Mouse (Mus musculus) limb, embryonic 12.5 days (tissue): ENCODE results near the gene Arhgef12. TPM values are rescaled to one million over a fixed set of nuclear protein-coding genes. Genes with fewer than 3 reads are reported as not detected.
"Not testable (repeated sequence)": the region's sequence is repeated elsewhere in the genome, so short reads cannot be mapped to it uniquely, and the experiment has no call there.

Source experiments
- ATAC-seq: fragments of 200-750 bp; cut with Nextera tagmentation; 2 replicates; pipeline ENCODE4 v1.8.0; 2017; ENCODE audit warnings: low read depth, moderate TSS enrichment; ENCODE audit not compliant: insufficient number of reproducible peaks, insufficient read depth, low FRiP score, low TSS enrichment
- H3K27ac ChIP-seq: fragments of 300-500 bp; sonication (generic); 2 replicates; pipeline ENCODE4 v1.5.1; 2016; ENCODE audit warnings: mild to moderate bottlenecking, moderate library complexity
- H3K27me3 ChIP-seq: fragments of 300-500 bp; sonication (generic); 2 replicates; pipeline ENCODE4 v1.6.1; 2016; ENCODE audit warnings: mild to moderate bottlenecking, moderate library complexity
- H3K36me3 ChIP-seq: fragments of 300-500 bp; sonication (generic); 2 replicates; pipeline ENCODE4 v1.6.1; 2016; ENCODE audit warnings: mild to moderate bottlenecking, moderate library complexity
- H3K4me1 ChIP-seq: fragments of 300-500 bp; sonication (generic); replicated peaks from 2 replicates; pipeline ENCODE4 v1.6.1; 2016
- H3K4me2 ChIP-seq: fragments of 300-500 bp; sonication (generic); 2 replicates; pipeline ENCODE4 v1.6.1; 2016; ENCODE audit warnings: mild to moderate bottlenecking, moderate library complexity
- H3K4me3 ChIP-seq: fragments of 300-500 bp; sonication (generic); replicated peaks from 2 replicates; pipeline ENCODE4 v1.5.1; 2016; ENCODE audit warnings: mild to moderate bottlenecking
- H3K9ac ChIP-seq: fragments of 300-500 bp; sonication (generic); replicated peaks from 2 replicates; pipeline ENCODE4 v1.6.1; 2016; ENCODE audit warnings: mild to moderate bottlenecking, moderate library complexity
- H3K9me3 ChIP-seq: fragments of 300-500 bp; sonication (generic); 2 replicates; pipeline ENCODE4 v1.6.1; 2016; ENCODE audit warnings: mild to moderate bottlenecking, moderate library complexity
- WGBS: fragments of 180-500 bp; shearing (Covaris S2); methylation state at CpG from one replicate; pipeline ENCODE4 v1.1.7; 2016; 5-methylcytosine and 5-hydroxymethylcytosine counted together
- polyA plus RNA-seq: library from polyadenylated mRNA; unstranded; fragments of >200 nt; fragmentation: Nextera tagmentation; extraction: Ambion mirVana; gene quantifications from 2 replicates; pipeline ENCODE4 v1.2.1, GENCODE M21; 2016

The Arhgef12 gene
- polyA plus RNA-seq, 1 experiment from 2014 or later = 16.9 TPM

DNA sequence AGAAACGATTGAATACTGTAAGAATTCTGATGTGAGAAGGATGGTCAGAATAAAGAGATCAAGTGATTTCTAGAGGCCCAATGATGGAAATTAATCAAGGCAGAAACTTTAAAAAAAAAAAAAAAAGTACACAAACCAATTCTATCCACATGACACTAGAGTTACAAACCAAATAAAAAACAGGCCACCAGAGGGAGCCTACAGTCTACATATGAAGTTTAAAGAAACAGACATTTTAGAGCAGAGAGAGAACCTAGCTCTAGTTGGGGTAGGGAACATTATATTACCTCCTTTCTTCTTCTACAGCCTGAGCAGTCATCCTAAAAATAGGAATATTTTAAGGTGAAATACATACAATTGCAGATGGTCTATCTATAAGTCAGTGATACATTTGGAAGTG, 107.0 kb downstream of the Arhgef12 start:
- H3K4me1 ChIP-seq = no peaks in the 10 kb centered on the region; the same call in 1 of the 2 replicates
- no peak overlapping the region for H3K9ac ChIP-seq
- H3K36me3 ChIP-seq = peaks cover 86% of the 10 kb centered on the region
- WGBS = 82% methylated on average over 1 of the region's 1 CpGs
- no peaks in the 10 kb centered on the region for H3K9me3 ChIP-seq
- H3K4me3 ChIP-seq = no peak overlapping the region
- no peak for ATAC-seq
- no peak overlapping the region for H3K4me2 ChIP-seq
- H3K27me3 ChIP-seq = no peaks in the 10 kb centered on the region
- no peak overlapping the region for H3K27ac ChIP-seq

DNA sequence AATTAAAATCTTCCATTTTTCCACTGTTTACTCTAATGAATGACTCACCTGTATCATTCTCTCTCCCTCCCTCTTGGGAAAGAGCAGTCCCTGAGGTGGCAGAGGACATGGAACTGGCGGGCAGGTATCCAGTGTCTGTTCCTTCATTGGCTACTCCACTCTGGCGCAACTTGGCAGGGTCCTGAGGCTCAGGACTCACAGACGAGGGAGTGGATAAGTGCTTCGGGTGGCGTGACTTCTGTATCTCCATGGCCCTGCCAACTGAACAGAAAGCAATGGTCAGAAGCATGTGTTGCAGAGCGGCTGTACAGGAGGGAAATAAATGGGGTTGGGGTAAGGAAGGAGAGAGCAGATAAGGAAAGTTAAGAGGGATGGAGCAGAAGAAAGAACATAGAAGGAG, 109.5 kb downstream of the Arhgef12 start:
- H3K9me3 ChIP-seq = no peaks in the 10 kb centered on the region
- H3K4me1 ChIP-seq = no peaks in the 10 kb centered on the region
- whole genome bisulfite sequencing = 90% methylated on average over 6 of the region's 6 CpGs
- H3K4me3 ChIP-seq = no peak overlapping the region
- H3K36me3 ChIP-seq = peaks cover 81% of the 10 kb centered on the region
- no peak overlapping the region for H3K9ac ChIP-seq
- no peak overlapping the region for H3K4me2 ChIP-seq
- no peak for ATAC-seq
- no peaks in the 10 kb centered on the region for H3K27me3 ChIP-seq
- H3K27ac ChIP-seq = no peak overlapping the region

DNA sequence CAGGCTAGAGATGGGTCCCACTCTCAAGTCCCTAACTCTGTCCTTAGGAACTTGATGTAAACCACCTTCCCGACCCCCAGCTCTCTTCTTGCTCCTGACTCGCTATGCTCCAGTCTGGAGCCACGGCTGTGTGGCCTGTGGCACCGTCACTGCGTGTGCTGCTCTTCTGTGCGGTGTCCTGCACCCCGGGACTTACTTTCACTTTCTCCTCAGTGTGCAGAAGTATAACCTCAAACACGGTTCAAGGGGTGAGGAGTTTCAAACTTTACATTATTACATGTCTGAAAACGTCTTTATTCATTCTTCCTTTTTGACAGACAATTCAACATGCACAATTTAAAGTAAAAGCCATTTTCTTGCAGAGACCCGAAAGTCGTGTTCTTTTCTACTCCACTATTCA, 111.7 kb downstream of the Arhgef12 start:
- no peak overlapping the region for H3K4me2 ChIP-seq
- no peak overlapping the region for H3K4me3 ChIP-seq
- no peak for ATAC-seq
- 91% methylated on average over 11 of the region's 11 CpGs for WGBS
- no peaks in the 10 kb centered on the region for H3K4me1 ChIP-seq
- H3K27me3 ChIP-seq = no peaks in the 10 kb centered on the region
- H3K9ac ChIP-seq = no peak overlapping the region
- H3K9me3 ChIP-seq = no peaks in the 10 kb centered on the region
- no peak overlapping the region for H3K27ac ChIP-seq
- peaks cover 80% of the 10 kb centered on the region for H3K36me3 ChIP-seq

DNA sequence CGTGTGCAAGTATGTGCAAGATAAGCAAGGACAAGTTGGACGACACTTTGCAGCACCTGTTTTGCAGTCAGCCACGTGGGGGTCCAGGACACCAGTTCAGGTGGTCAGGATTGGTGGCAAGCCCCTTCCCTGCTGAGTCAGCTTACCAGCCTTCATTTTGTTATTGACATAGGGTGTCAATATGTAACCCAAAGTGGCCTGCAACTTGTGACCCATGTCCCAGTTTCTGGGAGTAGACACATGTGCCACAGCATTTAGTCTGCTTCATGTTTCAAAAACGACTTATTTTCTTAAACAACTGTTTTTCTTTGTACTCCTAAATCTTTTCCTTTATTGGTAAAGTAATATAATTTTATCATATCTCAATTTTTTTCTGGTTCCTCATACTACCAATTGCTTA, 112.3 kb downstream of the Arhgef12 start:
- 85% methylated on average over 4 of the region's 4 CpGs for WGBS
- Histone ChIP-seq H3K9me3 (no peaks in the 10 kb centered on the region), H3K9ac (no peak overlapping the region), H3K4me1 (no peaks in the 10 kb centered on the region), H3K36me3 (peaks cover 79% of the 10 kb centered on the region), H3K4me2 (no peak overlapping the region), H3K27ac (no peak overlapping the region), H3K4me3 (no peak overlapping the region), H3K27me3 (no peaks in the 10 kb centered on the region)
- no peak for ATAC-seq

DNA sequence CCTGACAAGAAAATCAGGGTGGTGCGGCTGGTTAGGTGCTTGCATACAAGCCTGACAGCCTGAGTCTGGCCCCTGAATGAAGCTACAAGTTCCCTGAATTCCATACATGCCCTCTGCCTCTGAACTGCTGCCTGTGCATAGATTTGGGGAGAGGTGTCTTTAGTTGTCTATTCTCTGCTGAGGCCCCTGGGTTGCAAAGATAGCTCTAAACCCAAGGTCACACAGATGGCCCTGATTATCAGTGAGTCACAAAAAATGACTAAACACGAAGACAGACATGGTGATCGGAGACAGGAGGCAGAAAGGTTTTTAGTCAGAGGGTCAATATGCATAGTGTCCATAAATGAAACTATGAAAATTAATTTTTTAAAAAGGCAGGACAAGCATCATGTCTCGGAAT, 113.4 kb downstream of the Arhgef12 start:
- no peaks in the 10 kb centered on the region for H3K4me1 ChIP-seq
- no peaks in the 10 kb centered on the region for H3K9me3 ChIP-seq
- no peak overlapping the region for H3K4me2 ChIP-seq
- no peak overlapping the region for H3K27ac ChIP-seq
- WGBS = 83% methylated on average over 4 of the region's 4 CpGs
- H3K4me3 ChIP-seq = no peak overlapping the region
- H3K27me3 ChIP-seq = no peaks in the 10 kb centered on the region
- H3K36me3 ChIP-seq = peaks cover 75% of the 10 kb centered on the region
- ATAC-seq = no peak
- no peak overlapping the region for H3K9ac ChIP-seq

DNA sequence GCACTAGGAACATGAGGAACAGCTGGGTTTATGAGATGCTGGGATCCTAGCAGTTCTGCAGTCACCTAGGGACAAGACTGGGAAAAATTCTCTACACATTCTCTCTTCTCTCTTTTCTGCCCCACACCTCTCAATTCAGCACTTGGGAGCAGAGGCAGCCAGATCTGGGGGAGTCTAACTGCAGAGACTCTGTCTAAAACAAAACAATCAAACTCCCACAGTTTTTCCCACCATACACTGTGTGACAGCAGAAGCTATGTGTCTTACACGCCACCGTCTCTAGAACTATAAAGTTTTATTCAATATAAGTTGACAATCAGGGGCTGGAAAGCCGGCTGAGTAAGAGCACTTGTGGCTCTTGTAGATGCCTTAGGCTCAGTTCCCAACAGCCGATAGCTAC, 119.1 kb downstream of the Arhgef12 start:
- Histone ChIP-seq H3K9ac (no peak overlapping the region), H3K36me3 (peaks cover 78% of the 10 kb centered on the region), H3K4me3 (no peak overlapping the region), H3K4me1 (no peaks in the 10 kb centered on the region), H3K27ac (no peak overlapping the region), H3K27me3 (no peaks in the 10 kb centered on the region), H3K9me3 (no peaks in the 10 kb centered on the region), H3K4me2 (no peak overlapping the region)
- WGBS = 91% methylated on average over 4 of the region's 4 CpGs
- no peak for ATAC-seq

DNA sequence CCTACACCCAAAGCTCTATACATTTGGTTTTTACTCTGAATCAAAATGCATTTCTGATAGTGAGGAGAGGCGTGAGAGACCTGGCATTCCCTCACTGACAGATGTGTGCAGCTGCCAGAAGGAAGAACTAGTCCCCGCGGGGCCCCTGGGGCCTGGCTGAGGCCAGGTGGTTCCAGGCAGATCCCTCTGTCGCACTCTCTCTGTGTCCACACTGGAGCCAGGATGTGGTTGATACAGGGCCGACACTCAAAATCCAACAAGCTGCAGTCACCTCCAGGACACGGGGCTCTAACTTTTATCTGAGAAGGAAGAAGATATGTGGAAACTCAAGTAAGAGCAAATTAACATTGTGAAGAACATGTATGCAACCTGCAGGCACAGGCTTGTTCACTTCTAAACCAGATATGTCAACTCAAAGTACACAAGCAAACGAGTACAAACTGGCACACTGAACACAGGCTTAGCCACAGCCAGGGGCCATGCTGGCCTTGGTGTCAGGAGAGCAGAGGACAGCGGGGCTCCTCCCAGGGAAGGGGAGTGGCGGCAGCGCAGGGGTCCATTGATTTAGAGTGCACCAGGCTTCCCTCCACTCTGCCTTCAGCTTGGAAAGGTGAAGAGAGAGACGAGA, 138.0 kb downstream of the Arhgef12 start:
- 62% methylated on average over 11 of the region's 11 CpGs for WGBS
- Histone ChIP-seq H3K36me3 (peaks cover 77% of the 10 kb centered on the region), H3K9me3 (no peaks in the 10 kb centered on the region), H3K27me3 (no peaks in the 10 kb centered on the region), H3K9ac (no peak overlapping the region), H3K4me1 (peaks cover 5% of the 10 kb centered on the region; the same call in 1 of the 2 replicates), H3K27ac (no peak overlapping the region), H3K4me2 (no peak overlapping the region), H3K4me3 (no peak overlapping the region)
- ATAC-seq = no peak

DNA sequence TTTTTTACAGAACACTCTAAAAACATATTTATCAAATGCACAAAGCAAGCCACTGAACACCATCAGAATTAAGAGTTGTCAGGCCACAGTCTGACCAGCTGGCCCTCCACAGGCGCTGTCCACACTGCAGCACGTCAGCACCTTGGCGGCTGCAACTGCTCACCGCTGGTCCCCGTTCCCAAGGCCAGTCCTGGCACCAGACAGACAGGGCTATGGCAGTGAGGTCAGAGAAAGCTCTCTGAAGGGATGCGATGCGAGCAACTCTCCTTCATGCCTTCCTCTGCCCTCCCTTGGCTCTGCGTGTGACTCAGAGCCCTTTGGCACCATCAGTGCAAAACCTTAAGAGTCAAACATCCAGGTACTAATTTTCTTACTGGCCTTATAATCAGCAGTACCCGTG, 139.3 kb downstream of the Arhgef12 start:
- no peak for ATAC-seq
- WGBS = 90% methylated on average over 9 of the region's 9 CpGs

DNA sequence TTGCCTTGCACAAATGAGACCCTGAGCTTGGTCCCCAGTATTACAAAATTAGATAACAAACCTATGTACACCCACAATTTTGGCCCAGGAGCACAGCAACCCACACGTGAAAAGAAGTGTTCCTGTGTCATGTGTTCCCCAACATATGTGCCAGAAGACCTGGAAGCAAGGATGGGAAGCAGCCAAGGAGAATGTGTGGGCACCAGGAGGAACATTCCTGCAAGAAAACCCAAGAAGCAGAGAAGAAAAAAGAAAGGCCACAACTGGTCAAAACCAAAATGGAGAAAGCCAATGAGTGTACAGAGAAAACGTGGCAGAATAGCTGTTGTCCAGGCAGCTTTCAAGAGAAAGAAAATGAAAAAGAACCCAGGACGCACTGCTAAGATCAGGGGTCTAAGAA, 142.2 kb downstream of the Arhgef12 start:
- not testable (repeated sequence) for H3K4me2 ChIP-seq, H3K27me3 ChIP-seq, H3K9ac ChIP-seq, ATAC-seq, H3K4me1 ChIP-seq, H3K27ac ChIP-seq, H3K4me3 ChIP-seq, H3K9me3 ChIP-seq
- 84% methylated on average over 3 of the region's 3 CpGs for WGBS
- peaks cover 35% of the 10 kb centered on the region for H3K36me3 ChIP-seq

More for the DNA sequence above, 139.3 kb downstream of the Arhgef12 start:
- no peak overlapping the region for H3K4me2 ChIP-seq
- H3K36me3 ChIP-seq = peaks cover 64% of the 10 kb centered on the region
- H3K4me1 ChIP-seq = peaks cover 5% of the 10 kb centered on the region; the same call in 1 of the 2 replicates
- no peaks in the 10 kb centered on the region for H3K27me3 ChIP-seq
- H3K9me3 ChIP-seq = no peaks in the 10 kb centered on the region
- no peak overlapping the region for H3K9ac ChIP-seq
- no peak overlapping the region for H3K4me3 ChIP-seq
- no peak overlapping the region for H3K27ac ChIP-seq

DNA sequence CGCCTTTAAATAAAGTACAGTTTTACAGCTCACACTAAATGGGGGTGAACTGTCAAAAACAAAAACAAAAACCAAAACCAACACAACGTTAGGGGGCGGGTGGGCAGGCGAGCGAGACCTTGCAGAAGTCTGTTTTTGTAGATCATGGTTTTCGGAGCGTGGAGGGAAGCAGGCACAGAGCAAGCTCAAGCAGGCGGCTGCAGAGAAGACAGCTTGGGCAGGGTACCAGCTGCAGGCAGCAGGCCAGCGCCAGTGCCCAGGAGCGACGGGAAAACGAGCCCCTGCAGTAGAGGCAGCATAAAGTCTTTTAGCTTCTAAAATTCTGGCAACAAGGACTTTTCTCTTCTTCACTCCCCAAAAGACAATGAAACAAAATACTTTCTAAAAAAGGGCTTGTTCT, 142.7 kb downstream of the Arhgef12 start:
- Histone ChIP-seq H3K4me1 (peaks cover 5% of the 10 kb centered on the region; the same call in 1 of the 2 replicates), H3K9me3 (no peaks in the 10 kb centered on the region), H3K36me3 (peaks cover 30% of the 10 kb centered on the region), H3K9ac (no peak overlapping the region), H3K4me3 (no peak overlapping the region), H3K27me3 (no peaks in the 10 kb centered on the region), H3K4me2 (no peak overlapping the region), H3K27ac (peak overlapping the region; percentile 20; the same call in 1 of the 2 replicates)
- 76% methylated on average over 12 of the region's 12 CpGs for WGBS
- no peak for ATAC-seq

DNA sequence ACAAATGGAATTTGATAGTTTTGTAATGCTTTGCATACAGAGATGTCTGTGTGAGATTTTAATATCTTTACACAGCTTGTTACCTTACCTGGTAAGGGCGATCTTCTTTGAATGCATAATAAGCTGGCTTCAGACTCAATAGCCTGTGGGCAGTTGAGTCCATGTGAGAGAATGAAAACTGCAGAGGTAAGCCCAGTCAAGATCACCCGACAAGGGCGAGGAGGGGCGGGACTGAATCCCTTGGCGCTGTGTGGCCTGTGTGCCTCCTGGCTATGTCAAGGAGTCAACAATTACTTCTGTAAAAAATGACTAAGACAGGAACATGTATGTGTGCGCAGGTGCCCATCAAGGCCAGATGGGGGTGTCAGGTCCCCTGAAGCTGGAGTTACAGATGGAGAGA, 144.5 kb downstream of the Arhgef12 start:
- no peak overlapping the region for H3K4me2 ChIP-seq
- no peak for ATAC-seq
- H3K27me3 ChIP-seq = no peaks in the 10 kb centered on the region
- H3K4me3 ChIP-seq = no peak overlapping the region
- no peak overlapping the region for H3K9ac ChIP-seq
- H3K27ac ChIP-seq = no peak overlapping the region
- no peaks in the 10 kb centered on the region for H3K9me3 ChIP-seq
- WGBS = 82% methylated on average over 6 of the region's 6 CpGs
- H3K4me1 ChIP-seq = peaks cover 5% of the 10 kb centered on the region; the same call in 1 of the 2 replicates
- H3K36me3 ChIP-seq = peaks cover 13% of the 10 kb centered on the region

DNA sequence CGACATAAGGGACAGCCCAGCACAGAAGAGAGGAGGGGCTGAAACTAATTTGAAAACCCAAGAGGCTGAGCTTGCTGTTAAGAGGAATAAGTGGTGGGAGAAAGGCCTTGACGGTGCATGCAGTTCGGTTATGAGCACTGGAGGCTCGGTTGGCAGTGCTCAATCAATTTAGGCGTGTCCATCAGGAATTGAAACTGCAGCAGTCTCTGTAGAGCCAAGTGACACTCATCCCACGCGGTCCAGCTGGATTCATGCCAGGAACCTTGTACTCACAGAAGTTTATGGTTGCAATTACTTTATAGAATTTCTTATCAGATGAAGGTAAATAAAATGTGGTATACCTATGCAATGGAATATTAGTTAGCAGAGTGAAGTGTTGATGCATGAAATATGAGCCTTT, 148.6 kb downstream of the Arhgef12 start:
- H3K9me3 ChIP-seq = peaks cover 9% of the 10 kb centered on the region; the same call in 1 of the 2 replicates
- no peaks in the 10 kb centered on the region for H3K36me3 ChIP-seq
- H3K4me2 ChIP-seq = no peak overlapping the region
- H3K9ac ChIP-seq = no peak overlapping the region
- WGBS = 74% methylated on average over 7 of the region's 7 CpGs
- no peak overlapping the region for H3K27ac ChIP-seq
- no peak for ATAC-seq
- H3K27me3 ChIP-seq = no peaks in the 10 kb centered on the region
- H3K4me1 ChIP-seq = peaks cover 9% of the 10 kb centered on the region
- no peak overlapping the region for H3K4me3 ChIP-seq
